Mouse (Mus musculus) ES-E14 (cell line): Measurements from ENCODE around the gene Tnrc18. TPM values are rescaled to one million over a fixed set of nuclear protein-coding genes. Genes with fewer than 3 reads are reported as not detected.

Experiments
- DNase-seq: peaks from one replicate; pipeline ENCODE4 v3.0.0-alpha.2; 2013; ENCODE audit warnings: low read depth, low spot score
- H3K27ac ChIP-seq: 2 replicates; pipeline ENCODE4 v1.5.1; 2012; ENCODE audit warnings: low read depth, mild to moderate bottlenecking, low read length, moderate library complexity, mixed read lengths; ENCODE audit not compliant: poor library complexity, insufficient read depth, severe bottlenecking
- H3K36me3 ChIP-seq: 2 replicates; pipeline ENCODE4 v1.6.1; 2012; ENCODE audit warnings: mild to moderate bottlenecking, low read length, moderate library complexity, mixed read lengths; ENCODE audit not compliant: control insufficient read depth, poor library complexity, insufficient read depth, severe bottlenecking
- H3K4me1 ChIP-seq, 2 experiments: fragments of 150-350 bp in 1 of 2; sonication (generic) in 1 of 2; 2 replicates each; pipeline ENCODE4 v1.6.1; 2012; ENCODE audit warnings: low read length in 2 of 2, mild to moderate bottlenecking in 1 of 2, mixed read lengths in 1 of 2; ENCODE audit not compliant: control insufficient read depth in 2 of 2, insufficient read depth in 2 of 2, poor library complexity in 1 of 2
- H3K4me3 ChIP-seq, 2 experiments: fragments of 150-350 bp in 1 of 2; sonication (generic) in 1 of 2; 2 replicates each; pipeline ENCODE4 v1.5.1; 2012; ENCODE audit warnings: low read length in 2 of 2, low read depth in 1 of 2, mild to moderate bottlenecking in 1 of 2, mixed read lengths in 1 of 2; ENCODE audit not compliant: insufficient read depth in 1 of 2, poor library complexity in 1 of 2, severe bottlenecking in 1 of 2
- H3K9ac ChIP-seq: 2 replicates; pipeline ENCODE4 v1.6.1; 2012; ENCODE audit warnings: low read depth, mild to moderate bottlenecking, low read length, mixed read lengths; ENCODE audit not compliant: poor library complexity, insufficient read depth, severe bottlenecking
- H3K9me3 ChIP-seq: fragments of 150-350 bp; sonication (generic); 2 replicates; pipeline ENCODE4 v1.6.1; 2012; ENCODE audit warnings: low read depth, mild to moderate bottlenecking, low read length; ENCODE audit not compliant: control insufficient read depth, insufficient read depth
- CHD2 ChIP-seq: IDR thresholded peaks from 2 replicates; pipeline ENCODE4 v1.6.1; 2014; ENCODE audit warnings: mild to moderate bottlenecking, low read depth, low read length, inconsistent platforms
- HCFC1 ChIP-seq: IDR thresholded peaks from 2 replicates; pipeline ENCODE4 v1.6.1; 2012; ENCODE audit warnings: low read length, inconsistent platforms, borderline replicate concordance; ENCODE audit not compliant: insufficient read depth
- MAFK ChIP-seq: IDR thresholded peaks from 2 replicates; pipeline ENCODE4 v1.6.1; 2014; ENCODE audit warnings: mild to moderate bottlenecking, low read depth, low read length, inconsistent platforms; ENCODE audit not compliant: insufficient read depth
- ZC3H11A ChIP-seq: IDR thresholded peaks from 2 replicates; pipeline ENCODE4 v1.6.1; 2012; ENCODE audit warnings: low read depth, mild to moderate bottlenecking, inconsistent platforms, low read length, borderline replicate concordance
- ZNF384 ChIP-seq: IDR thresholded peaks from 2 replicates; pipeline ENCODE4 v1.6.1; 2012; ENCODE audit warnings: low read depth, low read length, inconsistent platforms
- in situ Hi-C, 2 experiments: fragments of 600-800 bp; cut with MboI; formaldehyde crosslinking; loops; one replicate each; pipeline ENCODE4 v1.15.1; 2025; ENCODE audit warnings: low sequenced_read_pairs in 2 of 2, inconsistent platforms in 1 of 2; ENCODE audit not compliant: unreplicated experiment in 2 of 2
- total RNA-seq: library from RNA; depleted of rRNA; stranded (reverse); fragments of 300-350 nt; gene quantifications from 2 replicates; pipeline ENCODE4 v1.2.3, GENCODE M21; 2012

Tnrc18 gene
- total RNA-seq, 1 experiment: 20.7 TPM

DNA sequence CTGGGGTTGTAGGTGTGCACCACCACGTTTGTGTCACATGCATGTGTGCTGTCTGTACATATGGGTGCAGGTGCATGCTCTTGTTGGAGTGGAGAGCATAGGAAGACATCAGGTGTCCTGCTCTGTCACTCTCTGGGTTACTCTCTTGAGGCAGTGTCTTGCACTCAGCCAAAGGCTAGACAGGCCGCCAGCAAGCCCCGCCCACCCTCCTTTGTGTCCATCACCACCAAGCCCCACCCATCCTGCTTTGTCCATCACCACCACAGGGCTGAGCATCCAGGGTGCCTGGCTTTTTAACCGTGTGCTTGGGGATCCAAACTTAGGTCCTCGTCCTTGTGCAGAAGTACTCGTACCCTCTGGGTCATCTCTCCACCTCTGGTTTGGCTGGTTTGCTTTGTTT is 121.2 kb downstream of the Tnrc18 start:
- H3K9me3 ChIP-seq: no peaks in the 10 kb centered on the region
- H3K36me3 ChIP-seq: no peaks in the 10 kb centered on the region
- DNase-seq: peak; percentile 21
- no peak for TF ChIP-seq ZNF384
- TF ChIP-seq HCFC1: no peak
- no peak for TF ChIP-seq ZC3H11A
- TF ChIP-seq MAFK: no peak
- no peak overlapping the region for H3K9ac ChIP-seq
- no peak overlapping the region for H3K27ac ChIP-seq
- no peak overlapping the region for H3K4me3 ChIP-seq
- H3K4me1 ChIP-seq: peaks cover 2 to 7% of the 10 kb centered on the region in 2 experiments; a peak in 2 of 4 replicates
- in situ Hi-C loops: no loop called here

DNA sequence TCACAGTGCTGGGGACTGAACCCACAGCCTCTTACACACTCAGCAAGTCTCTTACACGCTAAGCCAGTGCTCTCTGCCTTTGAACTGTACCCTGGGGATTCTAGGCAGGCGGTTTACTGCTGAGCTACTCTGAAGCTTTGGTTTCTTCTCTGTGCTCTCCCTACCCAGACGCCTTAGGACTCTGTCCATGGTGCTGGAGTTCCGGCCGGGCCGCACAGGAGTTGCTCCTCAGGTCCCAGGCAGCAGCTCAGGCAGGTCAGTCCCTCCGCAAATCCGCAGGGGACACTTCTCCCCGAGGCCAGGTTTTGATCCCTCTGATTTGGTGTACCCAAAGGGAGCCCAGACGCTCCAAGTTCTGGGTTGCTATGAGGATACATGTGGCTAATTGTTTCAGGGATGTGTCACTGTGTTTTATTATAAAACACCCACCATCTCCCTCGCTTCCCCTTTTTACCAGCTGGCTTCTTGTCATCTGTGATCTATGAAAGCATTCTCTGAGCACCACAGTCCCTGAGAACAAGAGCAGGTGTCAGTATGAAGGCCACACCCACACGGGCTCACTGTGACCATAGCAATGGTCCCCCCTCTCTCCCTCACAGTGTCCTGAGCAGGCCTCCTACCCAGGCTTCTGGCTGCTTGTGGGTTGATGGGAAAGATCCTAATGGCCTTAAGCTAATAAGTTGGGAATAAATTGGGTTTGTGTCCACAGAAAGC is 122.7 kb downstream of the Tnrc18 start:
- Histone ChIP-seq H3K9ac (no peak overlapping the region), H3K4me1 (peaks cover 2 to 5% of the 10 kb centered on the region in 2 experiments; a peak in 2 of 4 replicates), H3K36me3 (no peaks in the 10 kb centered on the region), H3K4me3 (no peak overlapping the region), H3K9me3 (no peaks in the 10 kb centered on the region), H3K27ac (no peak overlapping the region)
- in situ Hi-C loops: no loop called here
- no peak for TF ChIP-seq ZC3H11A
- no peak for TF ChIP-seq ZNF384
- no peak for TF ChIP-seq HCFC1
- no peak for TF ChIP-seq CHD2
- no peak for TF ChIP-seq MAFK
- DNase-seq: peak; percentile 54

DNA sequence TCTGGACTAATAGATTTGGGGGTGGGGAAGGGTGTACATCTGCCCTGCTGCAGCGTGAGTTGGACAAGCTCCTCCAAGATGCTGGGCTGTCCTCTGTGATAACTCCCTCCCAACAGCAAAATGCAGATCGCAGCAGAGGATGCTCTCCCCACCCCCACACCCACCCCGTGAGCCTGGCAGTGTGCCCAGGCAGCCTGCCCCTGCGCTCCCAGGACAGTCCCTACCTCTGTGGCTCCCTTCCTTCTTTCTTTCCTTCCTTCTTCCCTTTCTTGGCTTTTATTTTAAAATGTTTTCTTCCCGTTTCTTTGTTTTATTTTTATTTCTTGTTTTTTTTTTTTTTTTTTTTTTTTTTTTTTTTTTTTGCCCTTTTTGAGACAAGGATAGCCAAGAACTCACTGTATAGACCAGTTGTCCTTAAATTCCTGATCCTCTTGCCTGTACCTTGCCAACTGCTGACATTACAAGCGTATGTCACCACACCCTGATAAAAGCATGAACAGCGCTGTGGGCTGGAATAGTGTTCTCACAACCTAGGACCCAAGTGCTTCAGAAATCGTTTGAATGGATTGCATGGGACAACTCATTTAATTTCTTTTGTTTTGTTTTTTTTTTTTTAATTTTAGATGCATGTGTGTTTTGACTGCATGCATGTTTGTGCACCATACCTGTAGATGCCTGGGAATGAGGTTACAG is 123.6 kb downstream of the Tnrc18 start:
- Histone ChIP-seq H3K9me3 (no peaks in the 10 kb centered on the region), H3K4me1 (peaks cover 2 to 5% of the 10 kb centered on the region in 2 experiments; a peak in 2 of 4 replicates), H3K36me3 (no peaks in the 10 kb centered on the region), H3K4me3 (no peak overlapping the region), H3K9ac (no peak overlapping the region), H3K27ac (no peak overlapping the region)
- no peak for TF ChIP-seq MAFK
- TF ChIP-seq ZC3H11A: no peak
- TF ChIP-seq ZNF384: no peak
- no peak for DNase-seq
- in situ Hi-C loops: no loop called here

DNA sequence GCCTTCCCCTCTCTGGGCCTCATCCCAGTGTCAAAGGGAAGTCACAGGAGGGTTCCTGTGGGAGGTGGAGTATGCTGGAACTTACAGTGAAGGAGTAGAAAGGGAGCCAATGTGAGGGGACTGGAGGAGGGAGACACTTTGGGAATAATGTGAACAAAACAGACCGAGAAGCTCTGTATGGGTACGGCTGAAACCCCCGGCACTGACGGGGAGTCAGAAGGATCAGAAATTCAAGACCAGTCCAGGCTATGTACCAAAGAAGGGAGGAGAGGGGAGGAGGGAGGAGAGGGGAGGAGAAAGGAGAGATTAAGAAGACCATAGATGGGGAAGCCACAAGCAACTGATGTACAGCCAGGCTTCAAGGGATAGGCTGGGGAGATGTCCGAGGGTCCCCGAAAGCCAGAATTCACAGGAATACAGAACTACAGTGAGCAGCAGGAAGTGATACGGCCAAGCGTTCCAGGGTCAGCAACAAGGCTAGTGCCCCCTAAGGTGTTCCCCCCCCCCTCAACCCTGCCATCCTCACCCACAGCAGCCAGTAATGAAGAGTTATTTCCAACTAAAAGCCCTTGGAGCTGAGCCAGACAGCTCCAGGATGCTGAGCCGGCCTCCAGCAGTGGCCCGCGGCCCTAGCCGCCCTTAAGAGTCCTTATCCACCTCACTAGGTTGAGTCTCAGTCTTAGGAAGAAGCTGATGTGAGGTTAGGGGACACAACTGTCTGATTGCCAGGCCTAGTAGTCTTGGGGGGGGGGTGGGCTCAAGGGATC is 124.3 kb downstream of the Tnrc18 start:
- Histone ChIP-seq H3K36me3 (no peaks in the 10 kb centered on the region), H3K9ac (no peak overlapping the region), H3K4me1 (peaks cover 2 to 5% of the 10 kb centered on the region in 2 experiments; a peak in 2 of 4 replicates), H3K4me3 (no peak overlapping the region), H3K27ac (no peak overlapping the region), H3K9me3 (no peaks in the 10 kb centered on the region)
- no peak for TF ChIP-seq ZNF384
- in situ Hi-C loops: no loop called here
- DNase-seq: no peak
